Mouse (Mus musculus) heart, embryonic 13.5 days (tissue): Measurements from ENCODE around the gene Dguok. TPM values are rescaled to one million over a fixed set of nuclear protein-coding genes. Genes with fewer than 3 reads are reported as not detected.
A peak's percentile ranks its signal among the peaks of the same experiment; 100 is the strongest.

ENCODE experiments used
- ATAC-seq: fragments of 200-750 bp; cut with Nextera tagmentation; 2 replicates; pipeline ENCODE4 v1.8.0; 2017; ENCODE audit warnings: moderate TSS enrichment; ENCODE audit not compliant: insufficient number of reproducible peaks, low FRiP score, low TSS enrichment; ENCODE audit errors: extremely low read depth
- H3K27ac ChIP-seq: fragments of 300-500 bp; sonication (generic); replicated peaks from 2 replicates; pipeline ENCODE4 v1.5.1; 2015; ENCODE audit warnings: moderate library complexity, mild to moderate bottlenecking, inconsistent platforms
- H3K27me3 ChIP-seq: fragments of 300-500 bp; sonication (generic); replicated peaks from 2 replicates; pipeline ENCODE4 v1.6.1; 2015; ENCODE audit warnings: mild to moderate bottlenecking, inconsistent platforms
- H3K36me3 ChIP-seq: fragments of 300-500 bp; sonication (generic); 2 replicates; pipeline ENCODE4 v1.6.1; 2015; ENCODE audit warnings: mild to moderate bottlenecking, inconsistent platforms
- H3K4me1 ChIP-seq: fragments of 300-500 bp; sonication (generic); 2 replicates; pipeline ENCODE4 v1.6.1; 2015; ENCODE audit warnings: inconsistent platforms
- H3K4me2 ChIP-seq: fragments of 300-500 bp; sonication (generic); 2 replicates; pipeline ENCODE4 v1.6.1; 2015; ENCODE audit warnings: inconsistent platforms, mild to moderate bottlenecking, moderate library complexity
- H3K4me3 ChIP-seq: fragments of 300-500 bp; sonication (generic); 2 replicates; pipeline ENCODE4 v1.5.1; 2015; ENCODE audit warnings: moderate library complexity, mild to moderate bottlenecking, inconsistent platforms
- H3K9ac ChIP-seq: fragments of 300-500 bp; sonication (generic); 2 replicates; pipeline ENCODE4 v1.6.1; 2015; ENCODE audit warnings: inconsistent platforms, mild to moderate bottlenecking, moderate library complexity
- H3K9me3 ChIP-seq: fragments of 300-500 bp; sonication (generic); 2 replicates; pipeline ENCODE4 v1.6.1; 2016; ENCODE audit warnings: inconsistent platforms
- WGBS: fragments of 180-500 bp; shearing (Covaris S2); methylation state at CpG from one replicate; pipeline ENCODE4 v1.1.7; 2015; ENCODE audit warnings: mixed read lengths; 5-methylcytosine and 5-hydroxymethylcytosine counted together
- polyA plus RNA-seq: library from polyadenylated mRNA; unstranded; fragments of >200 nt; fragmentation: Nextera tagmentation; extraction: Ambion mirVana; gene quantifications from 2 replicates; pipeline ENCODE4 v1.2.1, GENCODE M21; 2015

The Dguok gene
- polyA plus RNA-seq, 1 experiment from 2014 or later, result 55.2 TPM

DNA sequence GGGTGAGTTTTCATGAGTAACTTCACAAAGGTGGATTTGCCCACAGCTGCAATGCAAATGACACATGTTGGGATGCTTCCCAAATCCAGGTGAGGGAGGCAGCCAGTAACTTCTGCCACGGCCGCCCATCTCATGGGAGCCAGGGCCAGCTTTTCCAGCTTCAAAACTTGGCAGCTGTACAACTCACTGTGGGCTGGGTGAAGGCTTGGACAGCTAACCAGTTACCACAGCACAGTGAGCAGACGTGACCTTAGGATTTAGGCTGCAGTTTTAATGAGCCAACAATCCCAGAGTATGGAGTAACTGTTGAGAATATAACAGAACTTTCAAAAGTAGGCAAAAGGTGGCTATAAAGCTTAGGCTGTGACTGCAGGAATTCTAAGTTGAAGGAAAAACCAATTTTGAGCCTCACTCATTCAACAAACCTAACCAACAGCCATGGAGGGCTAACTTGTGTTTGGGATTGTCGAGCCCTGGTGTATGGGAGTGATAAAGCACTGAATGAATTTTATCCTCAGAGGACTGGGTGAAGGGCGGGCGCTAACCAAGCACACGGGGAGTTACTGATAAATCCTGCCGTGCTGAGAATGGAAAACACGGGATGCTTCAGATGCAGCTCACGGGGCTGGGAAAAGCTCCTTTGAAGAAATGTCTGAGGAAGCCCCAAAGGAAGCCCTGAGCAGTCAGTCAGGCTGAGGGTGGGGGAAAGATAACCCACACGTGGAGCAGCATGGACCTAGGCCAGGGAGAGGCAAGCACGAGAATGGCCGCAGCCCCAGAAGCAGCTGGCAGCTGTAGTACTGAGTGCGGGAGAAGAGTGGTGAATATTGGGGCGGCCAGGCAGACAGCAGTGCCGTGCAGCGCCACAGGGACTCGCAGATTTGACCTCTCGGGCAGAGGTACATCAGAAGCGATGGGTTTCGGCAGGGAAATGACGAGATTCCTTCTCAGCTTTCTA lies 9.7 kb downstream of the Dguok start:
- no peak for ATAC-seq
- H3K4me3 ChIP-seq, result no peak overlapping the region
- no peak overlapping the region for H3K4me2 ChIP-seq
- WGBS, result 58% methylated on average over 22 of the region's 22 CpGs
- peaks cover 31% of the 10 kb centered on the region for H3K36me3 ChIP-seq
- H3K27ac ChIP-seq, result peak overlapping the region; percentile 40
- 0 out of 2 replicates have a peak, but pooled peaks cover 3% of the 10 kb centered on the region for H3K9me3 ChIP-seq
- H3K27me3 ChIP-seq, result no peaks in the 10 kb centered on the region
- H3K9ac ChIP-seq, result 0 out of 2 replicates have a peak overlapping the region, but pooled peaks have one; percentile 45
- H3K4me1 ChIP-seq, result peaks cover 20% of the 10 kb centered on the region

GRCm38 (mm10) chr6:83496009-83496752 lies 10.6 kb downstream of the Dguok start:
- 0 out of 2 replicates have a peak, but pooled peaks cover 3% of the 10 kb centered on the region for H3K9me3 ChIP-seq
- peaks cover 16% of the 10 kb centered on the region for H3K4me1 ChIP-seq
- peaks cover 38% of the 10 kb centered on the region for H3K36me3 ChIP-seq
- H3K4me2 ChIP-seq, result no peak overlapping the region
- H3K9ac ChIP-seq, result no peak overlapping the region
- no peak for ATAC-seq
- H3K27me3 ChIP-seq, result no peaks in the 10 kb centered on the region
- H3K27ac ChIP-seq, result no peak overlapping the region
- no peak overlapping the region for H3K4me3 ChIP-seq
- WGBS, result 85% methylated on average over 9 of the region's 9 CpGs

DNA sequence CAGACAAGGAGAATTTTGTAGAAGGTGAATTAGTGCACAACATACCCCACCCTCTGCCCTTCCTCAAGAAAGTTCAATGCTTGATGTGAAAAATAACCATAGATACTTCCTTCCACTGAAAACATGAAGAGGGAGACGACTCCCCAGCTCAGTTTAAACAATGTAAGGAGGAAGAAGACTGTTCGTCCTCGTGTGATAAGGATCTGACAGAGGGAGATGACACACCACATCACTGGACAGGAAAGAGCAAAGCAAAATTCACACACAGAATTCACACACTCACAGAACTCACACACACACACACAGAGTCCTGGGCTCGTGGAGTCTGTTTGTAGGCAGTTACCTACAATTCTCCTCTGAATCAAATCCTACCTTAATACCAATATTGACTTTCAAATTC lies 16.1 kb downstream of the Dguok start:
- no peaks in the 10 kb centered on the region for H3K9me3 ChIP-seq
- ATAC-seq, result no peak
- 65% methylated on average over 4 of the region's 4 CpGs for WGBS
- H3K4me3 ChIP-seq, result no peak overlapping the region
- H3K4me2 ChIP-seq, result no peak overlapping the region
- no peak overlapping the region for H3K9ac ChIP-seq
- peaks cover 4% of the 10 kb centered on the region; the same call in 1 of the 2 replicates for H3K4me1 ChIP-seq
- H3K27ac ChIP-seq, result no peak overlapping the region
- peaks cover 75% of the 10 kb centered on the region for H3K36me3 ChIP-seq
- no peaks in the 10 kb centered on the region for H3K27me3 ChIP-seq

- Histone ChIP-seq H3K9ac (no peak overlapping the region), H3K4me3 (no peak overlapping the region), H3K9me3 (no peaks in the 10 kb centered on the region), H3K4me2 (no peak overlapping the region), H3K27me3 (no peaks in the 10 kb centered on the region), H3K36me3 (peaks cover 84% of the 10 kb centered on the region), H3K27ac (no peak overlapping the region), H3K4me1 (peaks cover 6% of the 10 kb centered on the region; the same call in 1 of the 2 replicates)
- WGBS, result 90% methylated on average over 5 of the region's 5 CpGs
- ATAC-seq, result no peak
These were observed 18.6 kb downstream of the Dguok start for GRCm38 (mm10) chr6:83488200-83488599.

GRCm38 (mm10) chr6:83487298-83487697 lies 19.5 kb downstream of the Dguok start:
- Histone ChIP-seq H3K9me3 (no peaks in the 10 kb centered on the region), H3K4me2 (no peak overlapping the region), H3K27me3 (no peaks in the 10 kb centered on the region), H3K9ac (no peak overlapping the region), H3K4me1 (peaks cover 6% of the 10 kb centered on the region; the same call in 1 of the 2 replicates), H3K36me3 (peaks cover 89% of the 10 kb centered on the region), H3K4me3 (no peak overlapping the region), H3K27ac (no peak overlapping the region)
- no peak for ATAC-seq
- WGBS, result 81% methylated on average over 4 of the region's 4 CpGs

DNA sequence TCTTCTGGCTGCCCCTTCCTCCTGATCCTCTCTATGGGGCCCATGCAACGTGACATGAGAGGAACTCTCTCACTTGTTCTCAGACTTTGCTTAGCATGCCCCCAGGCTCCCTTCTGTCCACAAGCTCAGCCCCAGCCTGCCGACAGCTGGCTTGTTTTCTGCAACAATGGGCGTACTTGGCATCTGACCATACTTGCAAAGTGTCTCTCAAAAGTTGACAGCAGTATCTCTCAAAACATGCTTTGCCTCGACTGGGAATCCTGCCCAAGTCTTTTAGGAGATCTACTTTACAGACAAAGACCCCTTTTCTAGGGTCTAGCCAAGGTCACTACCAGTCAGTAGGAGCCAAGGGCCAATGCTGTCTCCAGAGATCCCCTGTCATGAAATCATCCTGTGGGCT lies 20.9 kb downstream of the Dguok start:
- 48% methylated on average over 4 of the region's 4 CpGs for WGBS
- peaks cover 97% of the 10 kb centered on the region for H3K36me3 ChIP-seq
- no peak overlapping the region for H3K4me3 ChIP-seq
- no peak overlapping the region for H3K4me2 ChIP-seq
- no peak for ATAC-seq
- H3K9me3 ChIP-seq, result no peaks in the 10 kb centered on the region
- H3K9ac ChIP-seq, result no peak overlapping the region
- H3K4me1 ChIP-seq, result peaks cover 6% of the 10 kb centered on the region; the same call in 1 of the 2 replicates
- H3K27me3 ChIP-seq, result no peaks in the 10 kb centered on the region
- peak overlapping the region; percentile 56 for H3K27ac ChIP-seq

DNA sequence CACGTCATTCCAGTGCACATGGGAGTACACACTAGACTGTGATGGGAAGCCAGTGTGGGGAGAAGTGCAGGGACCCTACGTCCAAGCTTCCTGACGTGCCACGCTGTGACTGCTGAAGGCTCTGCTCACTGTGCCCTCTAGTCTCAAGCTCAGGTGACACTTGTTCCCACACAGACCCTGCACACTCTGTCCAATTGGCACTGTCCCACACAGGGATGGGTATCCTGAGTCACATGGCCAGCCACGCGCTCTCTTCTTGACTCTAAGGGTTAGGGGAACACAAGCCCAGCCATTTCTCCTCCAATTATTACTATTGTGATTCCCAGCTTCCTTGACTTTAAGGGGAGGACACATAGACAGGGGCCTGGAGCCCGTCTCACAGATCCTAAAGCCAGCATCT lies 23.0 kb downstream of the Dguok start:
- Histone ChIP-seq H3K36me3 (peaks cover 98% of the 10 kb centered on the region), H3K9ac (no peak overlapping the region), H3K27ac (no peak overlapping the region), H3K9me3 (no peaks in the 10 kb centered on the region), H3K4me2 (no peak overlapping the region), H3K4me3 (no peak overlapping the region), H3K27me3 (no peaks in the 10 kb centered on the region), H3K4me1 (peaks cover 6% of the 10 kb centered on the region; the same call in 1 of the 2 replicates)
- ATAC-seq, result no peak
- 90% methylated on average over 7 of the region's 7 CpGs for WGBS

- Histone ChIP-seq H3K9me3 (no peaks in the 10 kb centered on the region), H3K4me1 (peaks cover 6% of the 10 kb centered on the region; the same call in 1 of the 2 replicates), H3K36me3 (peaks cover 93% of the 10 kb centered on the region), H3K27me3 (no peaks in the 10 kb centered on the region), H3K27ac (no peak overlapping the region), H3K4me3 (no peak overlapping the region), H3K9ac (no peak overlapping the region), H3K4me2 (no peak overlapping the region)
- WGBS, result 59% methylated on average over 10 of the region's 10 CpGs
- ATAC-seq, result no peak
These were observed 24.2 kb downstream of the Dguok start for GRCm38 (mm10) chr6:83482418-83483085.

DNA sequence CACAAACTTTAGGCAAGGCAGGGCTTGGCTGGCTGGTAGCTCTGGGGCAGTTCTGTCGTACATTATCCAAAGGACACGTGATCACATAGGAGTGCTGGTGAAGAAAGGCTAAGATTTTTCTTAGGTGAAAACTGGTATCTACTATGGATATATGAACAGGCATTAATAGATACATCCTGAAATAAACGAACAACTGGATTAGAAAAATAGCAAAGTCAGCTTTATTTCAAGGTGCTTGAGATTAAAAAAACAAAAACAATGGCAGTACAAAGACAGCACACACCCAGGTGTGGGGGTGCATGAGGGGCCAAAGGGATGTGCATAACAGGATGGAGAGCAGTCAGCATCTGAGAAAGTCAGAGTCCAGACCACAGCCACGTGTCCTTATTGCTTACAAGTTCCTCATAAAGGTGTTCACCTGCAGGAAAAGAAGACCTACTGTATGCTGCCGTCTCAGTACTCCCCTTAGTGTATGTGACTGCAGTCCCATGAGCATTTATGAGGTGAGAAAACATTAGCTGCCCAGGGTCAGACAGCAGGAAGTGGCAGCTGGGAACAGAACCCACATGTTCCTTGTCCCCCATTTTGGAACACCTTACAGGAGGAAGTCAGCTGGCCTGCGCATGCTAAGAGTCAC lies 26.6 kb downstream of the Dguok start:
- ATAC-seq, result no peak
- H3K4me1 ChIP-seq, result peaks cover 5% of the 10 kb centered on the region
- peaks cover 76% of the 10 kb centered on the region for H3K36me3 ChIP-seq
- H3K27me3 ChIP-seq, result no peaks in the 10 kb centered on the region
- no peak overlapping the region for H3K4me3 ChIP-seq
- H3K9me3 ChIP-seq, result no peaks in the 10 kb centered on the region
- H3K27ac ChIP-seq, result no peak overlapping the region
- H3K4me2 ChIP-seq, result no peak overlapping the region
- no peak overlapping the region for H3K9ac ChIP-seq
- 84% methylated on average over 6 of the region's 6 CpGs for WGBS

- 75% methylated on average over 2 of the region's 2 CpGs for WGBS
- no peak overlapping the region for H3K4me2 ChIP-seq
- H3K9me3 ChIP-seq, result no peaks in the 10 kb centered on the region
- no peak overlapping the region for H3K9ac ChIP-seq
- peaks cover 9% of the 10 kb centered on the region for H3K4me1 ChIP-seq
- no peak overlapping the region for H3K27ac ChIP-seq
- H3K27me3 ChIP-seq, result no peaks in the 10 kb centered on the region
- ATAC-seq, result no peak
- H3K4me3 ChIP-seq, result no peak overlapping the region
- H3K36me3 ChIP-seq, result peaks cover 67% of the 10 kb centered on the region
These were observed 27.6 kb downstream of the Dguok start for GRCm38 (mm10) chr6:83479193-83479592.
